Mouse (Mus musculus) cerebellum, adult 2 months (tissue): ENCODE measurements around the gene Timm23.

Source experiments
- CTCF ChIP-seq: fragments of 200-500 bp; IDR thresholded peaks from 2 replicates; pipeline ENCODE4 v1.5.1; 2011; ENCODE audit warnings: low read depth, mild to moderate bottlenecking, control low read depth, low read length, moderate library complexity, borderline replicate concordance; ENCODE audit not compliant: insufficient read depth
- POLR2A ChIP-seq: fragments of 200-500 bp; IDR thresholded peaks from 2 replicates; pipeline ENCODE4 v1.6.1; 2011; ENCODE audit warnings: low read length, control low read depth, borderline replicate concordance; ENCODE audit not compliant: insufficient read depth

- TF ChIP-seq CTCF (no peak), POLR2A (no peak)
These were observed 49.3 kb downstream of the Timm23 start for GRCm38 (mm10) chr14:32152243-32152965.
